Mouse (Mus musculus) retina, embryonic 14.5 days (tissue): ENCODE data around the gene Ssh2.

Source experiments
- DNase-seq: peaks from one replicate; pipeline ENCODE4 v3.0.0-alpha.2; 2015; ENCODE audit warnings: low spot score

Ssh2 gene

DNA sequence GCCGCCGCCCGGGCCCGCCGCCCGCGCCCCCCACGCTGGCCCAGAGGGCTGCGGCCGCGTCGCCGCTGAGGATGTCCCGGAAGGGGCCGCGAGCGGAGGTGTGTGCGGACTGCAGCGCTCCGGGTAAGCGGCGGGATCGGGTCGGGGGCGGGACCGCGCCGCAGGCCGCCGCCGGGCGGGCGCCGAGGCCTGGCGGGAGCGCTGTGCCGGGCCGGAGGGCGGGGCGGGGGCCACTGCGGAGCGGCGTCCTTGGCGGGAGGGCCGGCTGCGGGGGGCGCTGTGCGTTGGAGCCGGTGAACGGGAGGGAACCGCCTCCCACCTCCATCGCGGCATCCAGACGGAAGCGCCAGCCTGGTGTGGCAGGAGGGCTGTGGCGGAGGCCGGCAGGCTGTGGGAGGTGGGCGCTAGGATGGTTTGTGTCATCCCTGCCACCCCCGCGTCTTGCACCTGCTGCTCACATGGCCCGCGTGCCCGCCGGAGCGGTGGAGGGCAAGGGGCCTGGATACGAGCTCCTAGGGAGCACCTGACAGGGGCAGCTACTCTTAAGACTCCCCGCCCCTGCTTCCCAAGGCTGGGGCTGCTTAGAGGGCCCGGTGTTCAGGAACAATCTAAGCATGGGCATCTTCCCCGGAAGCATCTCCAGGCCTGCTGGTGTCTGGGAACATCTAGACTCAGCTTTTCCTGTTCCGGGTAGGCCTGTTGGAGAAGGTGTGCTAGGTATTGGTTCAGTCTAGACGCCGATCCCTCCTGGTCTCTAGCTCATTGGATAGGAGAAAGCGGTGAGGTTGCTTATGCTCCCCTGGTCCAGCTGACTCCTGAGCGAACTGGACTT, 277.6 kb downstream of the Ssh2 start, which contains the start of gene Git1:
Gene Git1, plus strand, starts transcription at position 51 of the 832 bp plus-strand sequence.
- peak; percentile 45 for DNase-seq

DNA sequence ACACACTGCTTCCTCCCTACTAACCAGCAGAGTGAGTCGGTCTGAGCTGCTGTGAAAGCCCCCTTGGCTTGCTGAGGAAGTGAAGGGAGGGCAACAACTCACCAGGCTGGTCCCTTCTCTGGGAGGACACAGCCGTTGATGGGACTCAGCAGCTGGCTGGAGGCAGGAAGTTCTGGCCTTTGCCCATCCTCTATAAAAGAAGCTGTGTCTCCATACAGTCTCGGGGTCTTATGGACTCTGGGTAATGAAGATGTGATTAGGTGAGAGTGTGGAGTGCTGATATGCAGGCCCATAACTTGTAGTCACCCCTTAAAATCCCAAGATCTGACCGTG, 278.2 kb downstream of the Ssh2 start:
- DNase-seq: no peak

DNA sequence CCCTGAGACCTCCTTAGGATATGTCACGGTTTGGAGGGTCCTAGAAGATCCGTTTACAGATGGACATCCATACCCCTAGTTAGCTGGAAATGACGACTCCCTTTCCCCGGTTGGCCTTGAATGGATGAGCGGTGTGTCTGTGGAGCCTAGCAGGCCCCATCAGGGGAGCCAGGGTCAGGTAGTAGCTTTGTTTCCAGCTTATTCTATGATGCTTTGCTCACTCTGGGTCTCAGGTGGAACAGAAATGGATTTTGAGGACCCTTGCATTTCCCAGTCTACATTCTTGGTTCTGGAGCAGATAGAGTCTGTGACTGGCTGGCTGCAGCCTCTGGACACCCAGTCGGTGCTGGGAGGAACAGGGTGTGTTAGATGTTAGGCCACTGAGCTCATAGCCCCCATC, 278.7 kb downstream of the Ssh2 start:
- DNase-seq: no peak

DNA sequence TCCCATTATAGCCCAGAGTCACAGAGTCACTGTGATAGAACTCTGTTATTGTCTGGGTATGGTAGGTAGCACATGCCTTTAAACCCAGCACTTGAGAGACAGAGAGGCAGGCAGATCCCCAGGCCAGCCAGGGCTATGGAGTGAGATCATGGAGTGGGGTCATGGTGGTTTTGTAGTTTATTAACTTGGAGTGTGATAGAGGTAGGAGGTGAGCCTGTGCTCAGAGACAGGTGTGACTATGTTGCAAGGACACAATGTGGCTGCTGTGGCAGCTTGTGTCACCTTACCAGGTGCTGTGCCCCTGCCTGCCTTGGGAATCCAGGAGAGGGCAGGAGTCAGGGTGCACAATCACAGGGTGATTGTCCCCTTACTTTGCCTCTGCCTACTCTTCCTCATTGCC, 279.4 kb downstream of the Ssh2 start:
- no peak for DNase-seq

DNA sequence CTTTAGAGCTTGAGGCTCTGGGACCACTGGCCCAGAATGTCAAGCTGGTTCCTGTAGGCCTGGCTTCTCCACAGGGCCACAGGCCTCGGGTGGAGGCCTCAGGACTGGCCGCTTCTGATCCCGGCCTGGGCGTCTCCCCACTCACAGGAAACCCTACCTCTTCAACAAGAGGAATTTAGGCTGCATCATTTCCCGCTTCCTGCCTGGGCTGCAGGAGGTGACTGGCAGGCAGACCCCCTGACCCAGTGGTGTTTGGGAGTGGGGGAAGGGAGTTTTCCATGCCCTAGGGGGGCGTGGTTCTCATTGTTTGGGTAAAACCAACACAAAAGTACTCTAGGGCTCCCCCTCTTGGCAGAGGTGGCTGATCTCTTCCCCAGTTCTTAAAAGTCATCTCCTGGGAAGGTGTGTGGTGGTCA, 281.3 kb downstream of the Ssh2 start:
- DNase-seq: peak; percentile 87

DNA sequence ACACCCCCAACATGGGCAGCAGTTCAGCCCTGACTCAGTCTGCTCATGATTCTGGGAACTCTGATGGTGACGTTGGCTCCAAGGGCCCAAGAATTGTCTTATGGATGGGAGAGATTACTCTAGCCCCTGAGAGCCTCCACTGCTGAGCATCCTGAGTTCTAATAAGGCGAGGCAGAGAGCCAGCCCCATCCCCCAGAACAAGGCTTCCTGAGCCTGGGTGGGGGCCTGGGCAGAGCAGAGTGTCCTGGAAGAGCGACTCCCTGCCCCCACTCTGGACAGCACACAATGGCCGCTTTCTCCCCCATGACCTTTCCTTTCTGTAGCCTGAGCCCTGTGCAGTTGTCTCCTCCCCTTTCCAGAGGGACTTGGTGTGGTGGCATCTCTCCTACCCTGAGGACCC, 281.8 kb downstream of the Ssh2 start:
- peak; percentile 17 for DNase-seq

DNA sequence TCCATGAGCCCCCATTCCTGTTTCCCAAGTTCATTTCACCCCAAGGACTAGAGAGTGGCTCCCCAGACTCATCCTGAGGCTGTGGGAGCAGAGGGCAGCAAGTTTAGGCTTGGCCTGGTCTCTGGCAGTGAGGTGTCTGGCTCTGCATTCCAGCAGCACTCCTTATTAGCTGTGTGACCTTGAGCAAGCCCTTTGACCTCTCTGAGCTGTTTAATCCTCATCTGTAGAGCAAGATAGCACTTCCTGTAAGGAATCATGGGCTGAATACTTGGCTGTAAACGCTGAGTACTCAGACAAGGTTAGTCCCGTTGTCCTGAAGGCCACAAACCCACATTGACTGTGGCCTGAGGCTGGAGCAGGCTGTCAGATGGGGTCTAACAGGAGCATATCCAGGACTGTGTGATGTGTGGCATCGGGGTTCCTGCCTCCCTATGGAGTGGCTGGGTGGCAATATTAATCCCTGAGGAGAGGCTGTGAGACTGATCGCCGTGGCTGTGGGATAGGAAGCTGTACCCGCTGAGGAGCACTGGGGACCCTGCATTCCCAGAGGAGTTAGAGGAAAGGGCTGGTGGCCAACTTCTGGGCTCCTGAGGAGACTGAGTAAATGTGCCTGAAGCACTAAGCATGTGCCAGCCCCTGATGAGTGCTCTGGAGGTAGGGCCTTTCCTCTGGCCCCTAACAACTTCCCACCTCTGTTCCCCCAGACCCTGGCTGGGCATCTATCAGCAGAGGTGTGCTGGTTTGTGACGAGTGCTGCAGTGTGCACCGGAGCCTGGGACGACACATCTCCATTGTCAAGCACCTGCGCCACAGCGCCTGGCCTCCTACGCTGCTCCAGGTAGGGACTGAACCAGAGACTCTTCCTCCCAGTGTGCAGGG, 282.4 kb downstream of the Ssh2 start:
- DNase-seq: peak; percentile 21

DNA sequence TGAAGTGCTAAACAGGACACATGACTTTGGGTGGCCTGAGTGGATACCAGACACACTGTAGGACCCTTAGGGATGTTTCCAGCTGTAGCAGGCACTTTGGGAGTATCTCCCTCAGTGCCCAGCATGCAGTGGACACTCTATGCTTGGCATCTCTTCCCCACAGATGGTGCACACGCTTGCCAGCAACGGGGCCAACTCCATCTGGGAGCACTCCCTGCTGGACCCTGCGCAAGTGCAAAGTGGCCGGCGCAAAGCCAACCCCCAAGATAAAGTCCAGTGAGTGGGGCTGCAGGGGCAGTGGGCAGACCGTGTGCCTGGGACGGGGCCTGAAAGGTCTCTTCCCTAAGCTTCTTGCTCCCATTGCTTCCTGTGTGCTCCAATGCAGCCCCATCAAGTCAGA, 283.3 kb downstream of the Ssh2 start:
- DNase-seq: no peak

DNA sequence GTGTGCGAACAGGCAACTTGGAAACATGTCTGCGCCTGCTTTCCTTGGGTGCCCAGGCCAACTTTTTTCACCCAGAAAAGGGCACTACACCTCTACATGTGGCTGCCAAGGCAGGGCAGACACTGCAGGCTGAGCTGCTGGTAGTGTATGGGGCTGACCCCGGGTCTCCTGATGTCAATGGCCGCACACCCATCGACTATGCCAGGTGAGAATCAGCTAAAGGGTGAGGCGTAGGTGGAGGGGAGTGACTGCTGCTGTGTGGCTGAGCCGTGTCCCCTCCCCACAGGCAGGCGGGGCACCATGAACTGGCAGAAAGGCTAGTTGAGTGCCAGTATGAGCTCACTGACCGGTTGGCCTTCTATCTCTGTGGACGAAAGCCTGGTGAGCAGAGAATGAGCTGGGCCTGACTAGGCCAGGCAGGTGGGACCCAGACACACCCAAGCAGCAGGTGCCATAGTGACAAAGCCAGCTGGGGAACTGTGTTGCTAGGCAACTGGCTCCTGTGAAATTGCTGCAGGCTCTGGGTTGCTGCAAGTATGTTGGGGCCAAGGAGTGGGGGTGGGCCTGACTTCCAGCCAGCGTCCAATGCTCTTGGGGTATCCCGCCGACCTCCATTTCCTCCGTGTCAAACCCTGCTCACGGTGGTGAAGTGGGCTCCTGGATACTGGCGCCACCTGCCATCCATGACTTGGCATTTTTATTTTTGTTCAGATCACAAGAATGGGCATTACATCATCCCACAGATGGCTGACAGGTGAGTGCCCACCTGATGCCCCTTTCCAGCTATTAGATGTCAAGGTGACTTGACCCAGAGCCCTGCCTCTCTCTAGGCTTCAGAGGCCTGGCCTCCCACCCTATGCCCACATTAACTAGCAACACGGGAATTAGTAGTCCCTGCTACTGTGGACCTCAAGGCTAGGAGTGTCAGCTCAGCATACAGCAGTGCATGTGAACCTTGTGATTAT, 284.6 kb downstream of the Ssh2 start:
- DNase-seq: peak; percentile 16

DNA sequence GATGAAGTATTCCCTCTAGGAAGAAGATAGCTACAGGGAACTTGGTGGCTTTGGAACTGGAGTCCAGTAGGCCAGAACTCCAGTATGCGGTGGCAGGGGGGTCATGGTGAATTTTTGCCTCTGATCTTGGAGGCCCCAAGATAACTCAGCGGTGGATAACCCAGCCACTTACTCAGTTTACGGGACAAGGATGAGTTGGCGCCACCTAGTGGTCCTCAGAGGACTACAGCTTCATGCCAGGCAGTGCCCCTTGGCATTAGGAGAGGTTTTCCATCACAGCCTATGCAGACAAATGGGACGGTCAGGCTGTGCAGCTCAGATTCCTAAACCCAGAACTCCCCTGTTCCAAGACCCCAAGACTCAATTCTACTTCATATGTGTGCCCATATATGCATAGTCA, 285.3 kb downstream of the Ssh2 start:
- peak; percentile 91 for DNase-seq

DNA sequence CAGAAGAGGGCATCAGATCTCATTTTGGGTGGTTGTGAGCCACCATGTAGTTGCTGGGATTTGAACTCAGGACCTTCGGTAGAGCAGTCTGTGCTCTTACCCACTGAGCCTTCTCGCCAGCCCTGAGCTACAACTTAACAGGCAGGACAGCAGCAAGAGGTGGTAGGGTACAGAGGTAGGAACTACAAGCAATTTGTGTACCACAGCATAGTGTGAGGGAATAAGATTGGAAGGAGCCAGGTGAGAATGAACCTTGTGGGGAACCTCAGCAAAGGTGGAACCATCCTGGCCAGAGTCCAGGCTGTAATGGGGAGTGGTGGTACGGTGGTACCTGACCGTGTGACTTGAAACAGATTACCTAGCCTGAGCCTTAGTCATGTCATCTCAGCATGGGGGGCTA, 285.9 kb downstream of the Ssh2 start:
- no peak for DNase-seq

DNA sequence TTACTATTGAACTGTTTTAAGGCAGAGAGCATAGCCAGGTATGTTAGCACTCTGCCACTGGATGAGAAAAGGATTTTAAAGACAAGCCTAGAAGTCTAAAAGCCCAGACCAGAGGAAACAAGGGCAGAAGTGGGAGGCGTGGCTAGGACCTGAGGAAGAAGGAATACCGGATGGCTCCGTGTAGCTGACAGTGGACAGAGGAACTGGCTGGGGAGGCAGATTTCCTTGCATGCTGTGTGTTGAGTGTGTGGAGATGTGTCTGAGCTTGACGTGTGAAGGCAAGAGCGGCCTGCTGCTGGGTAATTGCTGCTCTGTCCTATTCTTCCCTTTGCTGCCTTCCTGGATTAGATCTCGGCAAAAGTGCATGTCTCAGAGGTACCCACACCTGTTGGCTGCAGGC, 286.4 kb downstream of the Ssh2 start:
- DNase-seq: no peak

DNA sequence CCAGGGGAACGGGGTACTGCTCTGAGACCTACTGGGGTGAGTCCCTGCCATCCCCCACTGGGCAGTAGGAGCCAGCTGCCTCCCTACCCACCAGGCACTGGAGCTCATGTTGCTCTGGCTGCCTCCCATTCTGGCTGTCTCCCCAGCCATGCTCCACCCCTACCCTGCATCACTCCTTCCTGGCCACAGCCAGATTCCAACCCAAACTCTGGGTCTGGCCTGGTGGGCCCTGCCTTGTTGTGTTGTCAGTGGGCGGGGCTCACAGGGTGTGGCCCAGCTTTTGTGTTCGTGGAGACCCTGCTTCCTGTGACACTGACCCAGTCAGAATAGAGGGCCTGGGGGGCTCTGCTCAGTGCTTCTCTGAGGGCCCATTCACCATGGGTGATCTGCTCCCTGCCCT, 287.4 kb downstream of the Ssh2 start:
- no peak for DNase-seq

DNA sequence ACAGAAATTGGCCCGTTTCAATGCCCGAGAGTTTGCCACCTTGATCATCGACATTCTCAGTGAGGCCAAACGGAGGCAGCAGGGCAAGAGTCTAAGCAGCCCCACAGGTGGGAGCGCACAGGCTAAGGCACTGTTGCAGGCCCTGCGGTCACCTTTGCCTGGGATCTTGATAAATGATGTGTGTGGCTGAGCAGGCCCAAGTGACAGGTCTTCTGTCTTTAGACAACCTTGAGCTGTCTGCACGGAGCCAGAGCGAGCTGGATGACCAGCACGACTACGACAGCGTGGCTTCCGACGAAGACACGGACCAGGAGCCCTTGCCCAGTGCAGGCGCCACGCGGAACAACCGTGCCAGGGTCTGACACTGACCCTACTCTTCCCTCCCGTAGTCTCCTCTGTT, 288.3 kb downstream of the Ssh2 start:
- DNase-seq: no peak

DNA sequence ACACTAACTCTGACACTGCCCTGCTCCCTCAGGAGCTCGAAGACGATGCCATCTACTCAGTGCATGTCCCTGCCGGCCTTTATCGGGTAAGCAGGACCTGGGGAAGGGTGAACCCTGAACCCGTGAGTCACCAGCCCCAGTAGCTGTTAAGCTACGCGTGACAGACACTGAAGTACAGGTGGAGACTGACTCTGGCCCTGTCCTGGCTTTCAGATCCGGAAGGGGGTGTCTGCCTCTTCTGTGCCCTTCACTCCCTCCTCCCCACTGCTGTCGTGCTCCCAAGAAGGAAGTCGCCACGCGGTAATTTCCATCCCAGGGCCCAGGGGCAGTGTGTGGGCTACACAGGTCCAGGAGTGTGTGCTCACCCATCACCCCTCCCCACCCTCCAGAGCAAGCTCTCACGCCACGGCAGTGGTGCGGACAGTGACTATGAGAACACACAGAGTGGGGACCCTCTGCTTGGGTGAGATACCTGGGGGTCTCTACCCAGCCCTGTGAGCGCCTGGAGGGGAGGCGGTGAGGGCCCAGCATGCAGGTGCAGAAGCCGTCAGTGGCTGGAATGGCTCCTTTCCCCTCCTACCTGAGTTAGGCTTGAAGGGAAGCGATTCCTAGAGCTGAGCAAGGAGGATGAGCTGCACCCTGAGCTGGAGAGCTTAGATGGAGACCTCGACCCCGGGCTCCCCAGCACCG, 289.3 kb downstream of the Ssh2 start:
- DNase-seq: no peak

DNA sequence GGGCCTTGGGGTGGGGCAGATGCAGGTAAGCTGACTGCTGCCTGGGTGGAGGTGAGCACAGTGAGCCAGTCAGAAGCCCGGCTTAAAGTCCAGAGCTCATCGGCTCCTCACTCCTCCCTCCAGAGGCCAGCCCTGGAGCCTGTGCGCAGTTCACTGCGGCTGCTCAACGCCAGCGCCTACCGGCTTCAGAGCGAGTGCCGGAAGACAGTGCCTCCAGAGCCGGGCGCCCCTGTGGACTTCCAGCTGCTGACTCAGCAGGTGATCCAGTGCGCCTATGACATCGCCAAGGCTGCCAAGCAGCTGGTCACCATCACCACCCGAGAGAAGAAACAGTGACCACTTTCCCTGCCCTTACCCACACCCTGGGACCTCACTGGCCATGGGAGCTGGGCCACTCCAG, 290.2 kb downstream of the Ssh2 start:
- no peak for DNase-seq

DNA sequence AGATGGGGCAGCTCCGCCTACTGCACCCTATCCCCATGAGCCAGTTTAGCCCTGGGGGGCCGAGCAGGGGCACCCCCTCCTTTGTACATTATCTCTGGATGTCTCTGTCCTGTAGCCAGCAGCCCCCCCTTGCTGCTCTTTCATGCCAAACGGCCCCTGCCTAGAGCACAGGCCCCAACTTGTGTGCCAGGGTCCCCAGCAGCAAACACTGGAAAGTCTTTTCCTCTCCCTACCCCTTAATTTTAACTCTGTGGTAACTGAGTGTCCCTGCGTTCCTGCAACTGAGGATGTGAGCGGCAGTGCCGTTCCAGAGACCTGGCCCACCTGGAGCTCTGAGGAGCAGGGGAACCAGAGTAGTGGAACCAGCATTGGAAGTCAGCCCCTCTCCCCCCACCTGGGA, 290.9 kb downstream of the Ssh2 start:
- no peak for DNase-seq

DNA sequence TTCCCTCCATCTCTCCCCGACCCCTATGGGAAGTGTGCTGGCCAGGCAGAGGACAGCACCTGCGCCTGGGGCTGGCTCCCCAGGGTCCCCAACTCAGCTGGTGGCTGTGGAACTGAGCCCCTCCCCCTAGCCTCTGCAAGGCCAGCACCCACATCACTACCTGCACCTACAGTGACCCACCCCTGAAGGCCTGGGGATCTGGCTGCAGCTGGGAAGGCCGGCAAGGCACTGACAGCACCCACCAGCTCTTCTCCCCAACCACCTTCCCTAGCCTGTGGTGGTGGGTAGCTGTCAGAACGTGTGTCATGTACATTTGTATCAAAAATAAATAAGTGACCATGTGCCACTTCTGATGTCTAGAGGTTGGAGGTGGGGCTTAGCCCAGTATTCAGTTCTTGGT, 291.3 kb downstream of the Ssh2 start:
- no peak for DNase-seq

DNA sequence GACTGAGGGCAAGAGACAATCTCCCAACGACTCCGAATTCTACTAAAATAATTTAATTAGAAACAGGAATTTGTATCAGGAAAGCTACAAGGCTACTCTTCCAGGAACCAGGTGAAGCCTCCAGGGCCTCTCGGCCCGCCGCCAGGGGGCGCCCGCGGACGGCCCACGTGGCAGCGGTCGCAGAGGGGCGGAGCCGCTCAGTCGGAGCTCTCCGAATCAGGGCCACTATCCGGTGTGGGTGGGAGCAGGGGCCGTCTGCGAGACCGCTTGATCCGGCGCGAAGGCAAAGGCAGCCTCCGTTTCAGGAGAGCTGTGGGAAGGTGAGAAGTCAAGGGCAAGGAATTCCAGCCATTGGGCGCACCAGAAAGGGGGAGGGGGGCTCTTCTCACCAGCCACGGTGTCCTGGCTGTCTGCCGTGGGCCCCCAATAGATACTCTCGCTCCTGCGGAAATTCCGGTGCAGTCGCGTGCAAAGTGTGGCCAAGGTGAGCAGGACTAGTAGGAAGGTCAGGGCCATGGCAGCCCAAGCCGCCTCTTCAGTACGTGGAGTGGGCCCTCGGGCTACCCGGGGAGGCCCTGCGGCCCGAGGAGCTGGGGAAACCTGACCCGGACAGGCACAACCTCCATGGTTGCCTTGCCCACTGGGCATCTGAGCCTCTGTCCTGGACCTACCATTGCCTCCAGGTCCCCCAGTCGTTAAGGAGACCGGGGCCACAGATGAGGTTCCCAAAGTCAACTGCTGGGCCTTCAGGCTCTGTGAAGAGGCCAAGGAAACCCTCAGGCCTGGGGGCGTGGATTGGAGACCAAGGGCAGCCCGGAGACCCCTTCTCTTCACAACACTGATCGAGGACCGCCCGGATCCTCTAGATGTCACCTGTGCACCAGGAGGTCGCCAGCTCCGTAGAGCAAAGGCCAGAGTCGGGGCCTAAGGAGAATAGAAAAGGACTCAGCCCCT, 292.3 kb downstream of the Ssh2 start:
- peak; percentile 92 for DNase-seq
